Mouse (Mus musculus): ENCODE results near the gene Cfb.
A peak's percentile ranks its signal among the peaks of the same experiment; 100 is the strongest.

DNA sequence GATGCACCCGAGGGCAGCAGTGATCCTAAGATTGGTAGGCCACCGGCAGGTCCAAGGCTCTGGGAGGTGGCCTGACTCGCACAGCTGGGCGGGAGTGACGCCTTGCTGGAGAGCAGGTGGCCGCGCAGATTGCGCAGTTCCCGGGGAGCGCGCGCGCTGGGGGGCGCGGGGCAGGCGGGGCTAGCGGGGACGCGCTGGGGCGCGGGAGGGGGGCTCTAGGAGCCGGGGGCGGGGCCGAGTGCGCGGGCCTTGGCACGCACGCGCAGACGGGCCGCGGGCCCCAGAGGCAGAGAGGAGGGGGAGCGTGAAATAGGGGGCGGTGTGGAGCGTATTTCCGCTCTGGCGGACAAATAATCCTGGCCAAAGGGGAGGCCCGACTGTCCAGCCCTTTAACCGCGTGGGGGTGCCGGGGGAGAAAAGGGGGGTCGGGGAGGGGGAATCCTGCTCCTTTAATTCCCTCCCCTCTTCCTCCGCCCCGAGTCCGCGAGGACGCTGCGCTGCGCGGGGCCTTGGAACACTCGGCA lies 31.8 kb upstream of the Cfb start:
- no peak for TF ChIP-seq CTCF (IDR thresholded peaks at IDR 0.05; ENCODE audit: extremely low read depth, insufficient read depth, low read length)
- TF ChIP-seq POLR2A (IDR thresholded peaks at IDR 0.05; ENCODE audit: extremely low read depth, insufficient read depth, low read length): peak; percentile 75
